ENCODE assay signal across 12 mouse cellular contexts in the genomic region with DNA sequence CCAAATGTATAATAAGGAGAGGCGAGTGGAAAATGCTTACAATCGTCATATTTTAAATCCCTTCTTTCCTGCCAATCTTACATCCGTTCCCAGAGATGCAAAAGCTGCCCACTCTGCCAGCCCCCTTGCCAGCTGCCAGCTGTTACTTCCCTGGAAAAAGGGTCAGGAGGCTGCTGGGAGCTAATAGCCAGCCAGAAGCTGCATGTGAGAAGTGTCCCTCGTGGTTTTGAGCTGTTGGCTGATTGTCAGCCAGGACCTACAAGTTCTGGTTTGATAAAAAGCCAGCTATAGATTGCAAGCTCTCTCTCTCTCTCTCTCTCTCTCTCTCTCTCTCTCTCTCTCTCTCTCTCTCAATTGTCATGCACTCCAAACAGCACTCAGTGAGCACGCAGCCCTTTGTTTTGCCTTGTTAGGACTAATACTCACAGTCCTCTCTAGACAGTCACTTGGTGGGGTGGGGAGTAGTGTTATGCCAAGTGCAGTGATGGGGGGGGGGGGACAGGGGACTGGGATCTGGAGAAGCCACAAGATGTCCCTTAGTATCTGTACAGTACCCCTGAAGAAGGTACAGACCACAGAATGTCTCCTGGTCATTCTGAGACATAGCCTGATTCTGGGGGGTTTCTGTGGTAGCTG. TPM values are rescaled to one million over a fixed set of nuclear protein-coding genes. Genes with fewer than 3 reads are reported as not detected.
DNase-seq lines count a peak whose midpoint lies in the region; ATAC-seq and TF ChIP-seq lines count a peak whose summit lies in the region.
"Had no signal": no experiment of that assay in that cellular context is flagged by ENCODE, and none has a peak within 500 bp of the region (broad histone marks: within the 10 kb centered on the region; RNA-seq: fewer than 3 reads in every experiment).

No protein-coding gene starts in this region.

- H3K9ac ChIP-seq in lung, embryonic 15.5 days = no peak overlapping the region
- peak overlapping the region; percentile 27; the same call in 1 of the 2 replicates for H3K9ac ChIP-seq in embryonic facial prominence, embryonic 14.5 days (ENCODE audit: low read depth, low read length)
- H3K9ac ChIP-seq in hindbrain, embryonic 14.5 days = peak overlapping the region; percentile 42
- H3K9ac ChIP-seq in neural tube, embryonic 13.5 days = peak overlapping the region; percentile 56
- H3K9ac ChIP-seq: liver, embryonic 15.5 days had no signal

- 39% methylated on average over 5 of the region's 5 CpGs for WGBS in lung, embryonic 15.5 days
- WGBS in lung, adult 2 months = 65% methylated on average over 5 of the region's 5 CpGs
- WGBS in embryonic facial prominence, embryonic 14.5 days = 40% methylated on average over 5 of the region's 5 CpGs
- WGBS in hindbrain, embryonic 14.5 days = 24% methylated on average over 5 of the region's 5 CpGs
- 30% methylated on average over 5 of the region's 5 CpGs for WGBS in neural tube, embryonic 13.5 days

- no peak overlapping the region for H3K4me3 ChIP-seq in lung, embryonic 15.5 days
- no peak overlapping the region for H3K4me3 ChIP-seq in lung, adult 2 months (replicated peaks; ENCODE audit: extremely low read depth, low read depth, low read length)
- H3K4me3 ChIP-seq in embryonic facial prominence, embryonic 14.5 days (ENCODE audit: low read depth, low read length) = no peak overlapping the region
- H3K4me3 ChIP-seq in hindbrain, embryonic 14.5 days (replicated peaks; ENCODE audit: low read length) = no peak overlapping the region
- H3K4me3 ChIP-seq in neural tube, embryonic 13.5 days = no peak overlapping the region
- H3K4me3 ChIP-seq in gastrocnemius, adult 2 months = no peak overlapping the region
- H3K4me3 ChIP-seq: erythroblast, embryonic 14.5 days; liver, embryonic 15.5 days had no signal

- no peak for TF ChIP-seq CTCF in lung, adult 2 months (IDR thresholded peaks at IDR 0.05; ENCODE audit: insufficient read depth, low read length)
- TF ChIP-seq CTCF in gastrocnemius, adult 2 months (IDR thresholded peaks at IDR 0.05) = no peak

- H3K4me1 ChIP-seq in lung, embryonic 15.5 days = peaks cover 18% of the 10 kb centered on the region; the same call in 1 of the 2 replicates
- no peaks in the 10 kb centered on the region for H3K4me1 ChIP-seq in lung, adult 2 months (ENCODE audit: control insufficient read depth, insufficient read depth, low read length)
- peaks cover 34% of the 10 kb centered on the region for H3K4me1 ChIP-seq in embryonic facial prominence, embryonic 14.5 days (ENCODE audit: control insufficient read depth, insufficient read depth, low read length)
- peaks cover 25% of the 10 kb centered on the region for H3K4me1 ChIP-seq in hindbrain, embryonic 14.5 days (replicated peaks; ENCODE audit: control insufficient read depth, insufficient read depth, low read length)
- H3K4me1 ChIP-seq in neural tube, embryonic 13.5 days (replicated peaks) = peaks cover 50% of the 10 kb centered on the region
- H3K4me1 ChIP-seq: liver, embryonic 15.5 days had no signal

- no peaks in the 10 kb centered on the region for H3K9me3 ChIP-seq in lung, embryonic 15.5 days
- H3K9me3 ChIP-seq in embryonic facial prominence, embryonic 14.5 days (ENCODE audit: control insufficient read depth, low read length) = no peaks in the 10 kb centered on the region
- H3K9me3 ChIP-seq in hindbrain, embryonic 14.5 days (ENCODE audit: control insufficient read depth, low read length) = no peaks in the 10 kb centered on the region
- H3K9me3 ChIP-seq in neural tube, embryonic 13.5 days = no peaks in the 10 kb centered on the region
- H3K9me3 ChIP-seq: G1E; liver, embryonic 15.5 days had no signal

- ATAC-seq in lung, embryonic 15.5 days (ENCODE audit: borderline replicate concordance, extremely low read depth, low FRiP score, low TSS enrichment) = peak; percentile 15; the same call in 1 of the 2 replicates
- ATAC-seq in embryonic facial prominence, embryonic 14.5 days (ENCODE audit: low read depth) = no peak
- ATAC-seq in hindbrain, embryonic 14.5 days (ENCODE audit: low FRiP score) = peak; percentile 61; the same call in 1 of the 2 replicates
- ATAC-seq in neural tube, embryonic 13.5 days (ENCODE audit: low read depth) = peak; percentile 48

- H3K27ac ChIP-seq in lung, embryonic 15.5 days = peak overlapping the region; percentile 60
- peak overlapping the region; percentile 69 for H3K27ac ChIP-seq in embryonic facial prominence, embryonic 14.5 days (replicated peaks; ENCODE audit: low read depth, low read length)
- peak overlapping the region; percentile 87 for H3K27ac ChIP-seq in hindbrain, embryonic 14.5 days
- H3K27ac ChIP-seq in neural tube, embryonic 13.5 days (replicated peaks) = peak overlapping the region; percentile 93
- no peak overlapping the region for H3K27ac ChIP-seq in gastrocnemius, adult 2 months
- H3K27ac ChIP-seq: liver, embryonic 15.5 days had no signal

- intact Hi-C loops in gastrocnemius, adult 2 months (cut with DNase I) = no loop called here

- H3K36me3 ChIP-seq in lung, embryonic 15.5 days = no peaks in the 10 kb centered on the region
- H3K36me3 ChIP-seq in embryonic facial prominence, embryonic 14.5 days (ENCODE audit: control insufficient read depth, insufficient read depth, low read length) = no peaks in the 10 kb centered on the region
- no peaks in the 10 kb centered on the region for H3K36me3 ChIP-seq in hindbrain, embryonic 14.5 days (replicated peaks; ENCODE audit: control insufficient read depth, insufficient read depth)
- no peaks in the 10 kb centered on the region for H3K36me3 ChIP-seq in neural tube, embryonic 13.5 days
- H3K36me3 ChIP-seq: G1E; liver, embryonic 15.5 days had no signal

- H3K27me3 ChIP-seq in lung, embryonic 15.5 days = no peaks in the 10 kb centered on the region
- no peaks in the 10 kb centered on the region for H3K27me3 ChIP-seq in embryonic facial prominence, embryonic 14.5 days (replicated peaks; ENCODE audit: control insufficient read depth, insufficient read depth, low read length)
- no peaks in the 10 kb centered on the region for H3K27me3 ChIP-seq in hindbrain, embryonic 14.5 days (ENCODE audit: control insufficient read depth, insufficient read depth, low read length)
- H3K27me3 ChIP-seq in neural tube, embryonic 13.5 days = no peaks in the 10 kb centered on the region
- H3K27me3 ChIP-seq: liver, embryonic 15.5 days had no signal

- no peak for TF ChIP-seq POLR2A in lung, adult 2 months (IDR thresholded peaks at IDR 0.05; ENCODE audit: borderline replicate concordance, extremely low read depth, low read depth, low read length)

- no peak for DNase-seq in lung, adult 2 months
- peak; percentile 88 for DNase-seq in embryonic facial prominence, embryonic 14.5 days (ENCODE audit: low spot score)
- peak; percentile 66 for DNase-seq in hindbrain, embryonic 14.5 days (ENCODE audit: low spot score)
- DNase-seq in embryo, embryonic 10 days (ENCODE audit: low spot score) = no peak
- no peak for DNase-seq in gastrocnemius, adult 2 months
- DNase-seq in layer of hippocampus, adult 8-10 months (ENCODE audit: low spot score in 2 of 2) = no peak
- DNase-seq: heart, postnatal 14 days had no signal

- H3K4me2 ChIP-seq in lung, embryonic 15.5 days = no peak overlapping the region
- no peak overlapping the region for H3K4me2 ChIP-seq in embryonic facial prominence, embryonic 14.5 days (ENCODE audit: low read depth, low read length)
- H3K4me2 ChIP-seq in hindbrain, embryonic 14.5 days (replicated peaks) = no peak overlapping the region
- H3K4me2 ChIP-seq in neural tube, embryonic 13.5 days = peak overlapping the region; percentile 16; the same call in 1 of the 2 replicates
- H3K4me2 ChIP-seq: liver, embryonic 15.5 days had no signal

RNA-seq across cellular contexts. Expression of gene Traf3ip2, which starts 25.3 kb away (rescaled TPM):
- polyA plus RNA-seq in lung, embryonic 15.5 days (2015; fragmentation: Nextera tagmentation; extraction: Ambion mirVana) = 30.1 and 33.5 TPM in 2 replicates
- polyA plus RNA-seq in lung, adult 2 months (2012; rRNA removed) = 20.0 and 23.2 TPM in 2 replicates
- 12.5 and 12.9 TPM in 2 replicates for polyA plus RNA-seq in embryonic facial prominence, embryonic 14.5 days (2014; fragmentation: Nextera tagmentation; extraction: Ambion mirVana)
- 8.3 and 10.1 TPM in 2 replicates for polyA plus RNA-seq in hindbrain, embryonic 14.5 days (2014; fragmentation: Nextera tagmentation; extraction: Ambion mirVana)
- 4.8 and 5.0 TPM in 2 replicates for polyA plus RNA-seq in neural tube, embryonic 13.5 days (2015; fragmentation: Nextera tagmentation; extraction: Ambion mirVana)
- 1 to 10 TPM; 5.5 to 9.0 TPM for total RNA-seq in gastrocnemius, adult 2 months (2021)
- 1 to 10 TPM; 1.1 to 5.0 (median 2.8) TPM for total RNA-seq in layer of hippocampus, adult 8-10 months (2022)

Comparison
In these comparisons a context has a peak if more than half of its experiments do, and no peak if none do; other contexts are left out.
1. DNase-seq: peak in embryonic facial prominence, embryonic 14.5 days (single experiment) and hindbrain, embryonic 14.5 days (single experiment); none in lung, adult 2 months (single experiment), embryo, embryonic 10 days (single experiment), gastrocnemius, adult 2 months (single experiment) and layer of hippocampus, adult 8-10 months (0 of 2).